Mouse (Mus musculus): Measurements from ENCODE around the gene Map10.

DNA sequence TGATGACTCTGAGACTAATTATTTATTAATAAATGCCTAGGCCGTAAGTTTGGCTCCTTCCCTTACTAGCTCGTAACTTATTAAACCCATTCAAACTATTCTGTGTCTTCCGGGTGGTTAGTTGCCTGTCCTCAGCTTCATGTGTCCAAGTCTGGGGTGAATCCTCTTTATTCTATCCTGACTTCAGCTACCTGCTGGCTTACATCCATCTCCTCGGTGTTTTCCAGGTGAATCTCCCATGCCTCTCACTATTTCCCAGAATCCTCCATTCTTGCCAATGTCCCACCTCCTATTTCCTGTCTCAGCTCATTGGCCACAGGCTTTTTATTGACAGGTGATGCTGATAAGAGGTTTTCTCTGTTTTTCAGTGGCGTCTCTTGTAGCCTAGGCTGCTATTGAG lies 39.6 kb downstream of the Map10 start:
- no peak for TF ChIP-seq CTCF (IDR thresholded peaks at IDR 0.05; ENCODE audit: borderline replicate concordance, insufficient read depth, low read length)
- no peak for TF ChIP-seq POLR2A (IDR thresholded peaks at IDR 0.05; ENCODE audit: low read depth, low read length)

Data from embryonic fibroblast, embryonic 13.5 days (primary cell).